Mouse (Mus musculus) T-helper 17 cell (primary cell): ENCODE results near the gene Rbm15.
"Not testable (repeated sequence)": the region's sequence is repeated elsewhere in the genome, so short reads cannot be mapped to it uniquely, and the experiment has no call there.

Source experiments
- in situ Hi-C, 2 experiments: fragments of 300-600 bp; cut with MboI, MseI; formaldehyde crosslinking; loops; 1 replicate in 1 of 2; 2 replicates in 1 of 2; pipeline ENCODE4 v1.15.1; 2025; ENCODE audit warnings: high pct_unique_total_duplicates in 2 of 2

Gene Rbm15

DNA sequence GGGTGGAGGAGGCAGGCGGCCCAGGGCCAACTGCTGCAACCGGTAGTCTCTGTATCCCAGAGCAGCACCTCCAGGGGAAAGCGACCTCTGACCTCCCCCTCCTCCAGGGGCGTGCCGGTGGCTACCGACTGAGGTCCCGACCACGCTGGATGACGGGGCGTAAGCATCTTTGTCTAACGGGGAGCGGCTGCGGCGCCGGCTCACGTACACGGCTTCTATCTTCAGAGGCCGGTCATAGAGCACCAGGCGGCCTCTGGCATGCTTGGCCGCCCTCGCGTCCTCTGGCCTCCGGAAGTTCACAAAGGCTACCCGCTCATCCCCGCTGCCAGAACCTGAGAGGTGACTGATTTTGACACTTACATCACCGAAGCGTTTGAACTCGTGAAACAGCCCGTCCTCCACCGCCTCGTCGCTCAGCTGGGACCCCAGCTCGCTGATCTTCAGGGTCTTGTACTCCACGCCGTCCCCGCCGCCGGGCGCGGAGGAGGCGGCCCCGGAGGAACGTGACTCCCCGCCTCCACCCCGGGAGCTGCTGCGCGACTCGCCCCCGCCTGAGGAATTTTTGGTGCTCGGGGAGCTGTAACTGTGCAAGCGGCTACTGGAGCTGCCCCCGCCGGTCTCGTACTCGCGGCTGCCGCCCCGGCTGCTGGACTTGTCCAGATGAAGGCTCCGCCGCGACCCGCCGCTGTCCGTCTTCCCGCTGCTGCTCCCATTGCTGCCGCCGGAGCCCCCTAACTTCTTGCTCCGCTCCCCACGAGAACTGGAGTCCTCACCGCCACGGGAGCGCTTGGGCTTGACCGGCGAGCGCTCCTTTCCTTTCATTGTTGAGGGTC, 1.1 kb downstream of the Rbm15 start:
- in situ Hi-C loops: loop anchor here in 1 of 2 experiments (10.0 to 25.0 kb wide), 2 partner anchors 848 to 1370 kb away; partner anchors contain the start of genes Atp5f1, Dennd2d, Ovgp1 and Wdr77

DNA sequence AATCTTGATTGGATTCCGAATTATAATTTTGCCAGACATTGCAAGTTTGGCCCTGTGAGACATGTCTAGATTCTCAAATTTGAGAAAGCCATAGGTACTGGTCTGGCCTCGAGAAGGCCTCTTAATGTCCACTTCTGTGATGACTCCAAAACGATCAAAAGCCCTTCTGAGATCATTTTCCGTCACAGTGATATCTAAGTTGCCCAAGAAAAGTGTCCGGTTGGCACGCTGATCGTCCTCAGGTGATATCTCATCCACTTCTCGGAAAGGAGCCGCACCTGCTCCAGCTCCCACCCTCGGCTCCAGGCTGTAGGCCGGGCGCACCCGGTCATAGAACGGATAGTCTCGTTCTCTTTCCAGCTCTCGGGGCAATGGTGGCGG, 1.7 kb downstream of the Rbm15 start:
- in situ Hi-C loops: loop anchor here in 1 of 2 experiments (10.0 to 25.0 kb wide), 2 partner anchors 847 to 1369 kb away; partner anchors contain the start of genes Atp5f1, Dennd2d, Ovgp1 and Wdr77

DNA sequence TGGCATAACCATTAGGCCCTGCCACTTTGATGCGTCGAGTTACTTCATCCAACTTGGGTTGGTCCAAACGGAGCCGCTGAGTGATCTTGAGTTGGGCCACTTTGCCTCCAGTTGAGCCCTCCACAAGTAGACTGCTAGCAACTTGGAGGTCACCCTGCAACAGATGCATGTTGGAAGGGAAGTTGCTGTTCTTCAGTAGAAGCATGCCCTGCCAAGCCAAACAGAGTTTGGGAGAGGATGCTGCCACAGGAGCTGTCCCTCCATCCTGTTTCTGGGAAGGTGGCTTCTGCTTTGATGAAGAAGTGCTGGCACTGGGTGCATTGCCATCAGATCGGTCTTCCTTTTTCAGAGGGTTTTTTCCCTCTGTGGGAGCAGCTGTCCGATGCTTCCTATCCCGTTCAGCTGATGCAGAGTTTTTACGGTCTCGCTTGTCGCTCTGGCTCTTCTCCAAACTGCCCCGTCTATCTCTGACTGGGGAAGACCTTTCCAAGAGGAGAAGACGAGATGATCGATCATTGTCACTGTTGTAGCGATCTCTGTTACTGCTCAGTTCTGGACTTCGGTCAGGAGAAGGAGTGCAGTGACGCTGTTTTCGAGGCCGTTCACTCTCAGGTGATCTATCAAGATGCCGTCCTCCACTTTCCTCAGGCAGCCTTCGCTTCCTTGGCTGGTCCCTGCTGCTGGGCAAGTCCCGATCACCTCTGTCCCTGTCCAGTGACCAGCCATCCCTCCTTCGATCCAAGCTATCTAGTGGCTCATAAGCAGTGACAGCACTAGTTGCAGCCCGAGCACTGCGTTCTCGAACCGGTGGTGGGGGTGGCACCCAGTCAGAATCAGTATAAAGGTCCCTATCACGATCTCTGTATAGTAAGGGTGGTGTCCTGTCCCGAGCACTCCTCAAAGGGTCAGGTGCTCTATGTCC, 2.7 kb downstream of the Rbm15 start:
- in situ Hi-C loops: loop anchor here in 1 of 2 experiments (10.0 to 25.0 kb wide), 2 partner anchors 846 to 1368 kb away; partner anchors contain the start of genes Atp5f1, Dennd2d, Ovgp1 and Wdr77

DNA sequence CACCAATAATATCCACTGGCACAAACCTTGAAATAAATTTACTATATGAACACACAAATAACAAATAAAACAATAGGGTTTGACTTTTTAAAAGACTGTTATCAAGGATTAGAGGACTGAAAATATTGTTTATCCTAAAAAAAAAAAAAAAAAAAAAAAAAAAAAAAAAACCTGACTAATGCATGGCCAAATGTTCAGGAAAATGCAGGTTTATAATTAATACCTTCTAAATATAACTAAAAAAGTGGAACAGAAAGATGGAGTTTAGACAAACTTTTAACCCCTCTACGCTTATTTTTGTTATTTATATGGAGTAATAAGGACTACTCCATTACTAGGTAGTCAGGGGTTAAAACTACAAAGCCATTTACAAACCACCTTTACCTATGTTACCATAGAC, 7.0 kb downstream of the Rbm15 start:
- in situ Hi-C loops: loop anchor here in 1 of 2 experiments (25.0 kb wide), 1 partner anchor 1364 kb away; the partner anchor contains the start of genes Atp5f1, Ovgp1 and Wdr77

DNA sequence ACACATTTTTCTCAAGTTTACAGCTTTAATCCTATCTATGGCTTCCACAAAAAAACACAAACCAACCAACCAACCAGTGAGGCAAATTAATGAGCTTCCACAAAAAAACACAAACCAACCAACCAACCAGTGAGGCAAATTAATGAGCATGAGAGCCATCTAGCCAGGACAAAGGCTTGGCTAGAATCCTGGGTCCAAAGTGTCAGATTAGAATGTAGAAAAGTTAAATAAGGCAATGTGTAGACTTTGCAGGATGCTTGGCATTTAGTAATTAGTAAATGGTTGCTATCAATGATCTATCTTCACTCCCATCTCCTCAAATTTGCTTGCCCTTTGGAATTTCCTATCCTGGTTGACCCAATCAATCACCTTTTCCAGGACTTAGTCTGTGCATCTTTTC, 11.7 kb downstream of the Rbm15 start:
- in situ Hi-C loops: no loop called here

DNA sequence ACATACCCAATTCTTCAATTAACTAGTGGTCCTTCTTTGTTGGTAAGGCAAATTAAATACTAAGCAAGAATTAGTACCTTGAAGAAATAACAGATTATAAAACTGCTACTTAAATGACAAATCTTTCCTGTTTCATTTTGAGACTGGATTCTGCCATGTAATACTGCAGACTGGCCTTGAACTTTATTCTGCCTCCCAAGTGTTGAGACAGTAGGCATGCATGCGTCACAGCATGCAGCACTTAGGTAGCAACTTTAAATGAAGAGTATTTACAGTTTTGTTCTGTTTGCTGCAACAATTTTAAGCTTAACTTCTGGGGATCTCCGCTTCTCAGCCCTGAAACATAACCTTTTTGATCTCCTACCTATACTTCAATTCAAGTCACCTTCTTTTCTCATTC, 12.3 kb downstream of the Rbm15 start:
- in situ Hi-C loops: no loop called here

DNA sequence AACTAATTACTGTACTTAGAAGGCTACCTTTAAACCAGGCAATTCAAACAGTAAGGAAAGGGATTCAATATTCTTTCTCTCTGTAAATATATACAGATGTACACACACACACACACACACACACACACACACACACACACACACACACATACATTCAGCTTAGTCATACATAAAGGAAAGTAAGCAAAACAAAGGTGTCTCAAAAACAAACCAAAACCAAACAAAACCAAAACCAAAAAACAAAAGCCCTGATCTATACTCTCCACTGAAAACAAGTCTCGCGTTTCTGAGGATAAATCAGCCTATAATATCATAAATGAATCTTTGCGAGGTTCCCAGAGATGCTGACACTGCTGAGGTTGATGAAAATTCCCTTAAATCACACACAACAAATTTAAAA, 16.1 kb downstream of the Rbm15 start:
- in situ Hi-C loops: loop anchor here in 1 of 2 experiments (10.0 kb wide), 1 partner anchor 853 kb away; no protein-coding TSS in a partner anchor

DNA sequence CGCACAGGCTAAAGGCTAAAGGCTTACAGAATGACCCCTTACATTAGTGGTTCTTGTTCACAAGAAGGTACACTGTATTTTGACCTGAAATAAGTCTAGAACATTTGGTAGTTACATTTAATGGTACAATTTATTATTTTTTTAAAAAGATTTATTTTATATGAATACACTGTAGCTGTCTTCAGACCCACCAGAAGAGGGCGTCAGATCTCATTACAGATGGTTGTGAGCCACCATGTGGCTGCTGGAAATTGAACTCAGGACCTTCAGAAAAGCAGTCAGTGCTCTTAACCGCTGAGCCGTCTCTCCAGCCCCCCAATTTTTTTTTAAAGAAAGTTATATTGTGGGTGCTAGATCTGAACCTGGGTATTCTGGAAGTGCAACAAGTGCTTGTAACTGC, 36.6 kb downstream of the Rbm15 start:
- in situ Hi-C loops: not testable (repeated sequence)

DNA sequence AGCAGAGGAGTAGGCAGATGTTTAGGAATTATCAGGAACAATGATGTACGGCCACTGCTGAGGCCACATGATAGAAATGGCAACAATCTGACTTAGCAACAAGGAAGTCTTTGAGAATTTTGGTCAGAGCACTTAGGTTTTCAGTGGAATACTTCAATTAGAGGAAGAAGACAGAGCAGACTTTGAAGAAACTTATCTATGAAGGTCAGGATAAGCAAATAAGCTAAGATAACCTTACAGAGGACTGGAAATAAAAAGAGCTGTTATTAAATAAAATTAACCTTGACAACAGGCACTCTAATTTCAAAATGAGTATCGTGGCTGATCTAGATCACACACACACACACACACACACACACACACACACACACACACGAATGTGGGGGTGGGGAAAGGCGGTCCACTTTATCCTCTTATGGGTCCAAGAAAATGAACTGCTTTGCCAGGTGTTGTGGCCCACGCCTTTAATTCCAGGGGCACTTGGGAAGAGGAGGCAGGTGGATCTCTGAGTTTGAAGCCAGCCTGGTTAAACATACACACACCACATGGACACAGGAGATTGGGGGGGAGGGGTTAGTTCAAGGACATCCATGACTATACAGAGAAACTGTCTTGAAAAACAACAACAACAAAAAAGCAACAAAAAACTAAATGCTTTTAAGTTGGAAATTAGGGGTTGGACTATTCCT, 37.7 kb downstream of the Rbm15 start:
- in situ Hi-C loops: no loop called here

DNA sequence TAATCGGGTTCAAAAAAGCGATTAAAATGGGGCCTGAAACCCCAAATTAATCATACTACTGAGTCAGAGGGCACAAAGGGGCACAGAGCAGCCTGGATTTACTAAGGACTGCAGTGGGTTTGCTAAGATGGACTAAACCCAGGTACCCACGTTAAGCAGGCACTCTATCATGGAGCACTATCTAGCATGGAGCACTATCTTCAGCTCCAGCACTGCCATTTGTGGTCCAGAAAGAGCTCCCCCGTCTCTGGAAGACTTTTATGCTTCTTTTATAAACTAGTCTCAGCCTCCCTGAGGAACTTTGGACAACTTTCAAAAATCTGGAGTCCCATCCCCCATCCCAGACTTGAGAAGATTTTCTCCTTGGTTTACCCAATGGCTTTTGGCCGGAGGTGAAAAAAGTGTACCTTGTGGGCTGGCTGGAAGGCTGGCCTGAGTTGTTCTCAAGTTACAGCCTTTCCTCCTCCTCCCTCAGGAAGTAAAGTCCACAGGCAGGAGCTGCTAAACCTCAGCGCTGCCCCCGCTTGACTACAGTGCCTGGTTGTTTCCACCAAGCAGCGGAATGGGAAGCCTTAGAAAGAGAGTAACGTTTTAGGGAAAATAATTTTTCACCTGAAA, 42.6 kb downstream of the Rbm15 start, which contains the start of gene Slc16a4:
Gene Slc16a4 (plus strand): TSS at position 467 of the 618 bp plus-strand sequence.
- in situ Hi-C loops: no loop called here

DNA sequence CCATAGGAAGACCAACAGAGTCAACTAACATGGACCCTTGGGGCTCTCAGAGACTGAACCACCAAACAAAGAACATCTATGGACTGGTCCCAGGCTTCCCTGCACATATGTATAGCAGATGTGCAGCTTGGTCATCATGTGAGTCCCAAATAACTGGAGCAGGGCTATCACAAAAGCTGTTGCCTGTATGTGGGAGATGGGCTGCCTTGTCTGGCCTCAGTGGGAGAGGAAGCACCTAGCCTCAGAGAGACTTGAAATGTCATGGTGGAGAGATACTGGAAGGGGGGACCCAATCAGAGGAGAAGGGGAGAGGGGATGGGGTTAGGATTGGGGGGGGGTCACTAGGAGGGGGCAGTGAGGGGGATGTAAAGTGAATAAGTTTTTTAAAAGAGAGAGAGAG, 46.1 kb downstream of the Rbm15 start:
- in situ Hi-C loops: no loop called here

DNA sequence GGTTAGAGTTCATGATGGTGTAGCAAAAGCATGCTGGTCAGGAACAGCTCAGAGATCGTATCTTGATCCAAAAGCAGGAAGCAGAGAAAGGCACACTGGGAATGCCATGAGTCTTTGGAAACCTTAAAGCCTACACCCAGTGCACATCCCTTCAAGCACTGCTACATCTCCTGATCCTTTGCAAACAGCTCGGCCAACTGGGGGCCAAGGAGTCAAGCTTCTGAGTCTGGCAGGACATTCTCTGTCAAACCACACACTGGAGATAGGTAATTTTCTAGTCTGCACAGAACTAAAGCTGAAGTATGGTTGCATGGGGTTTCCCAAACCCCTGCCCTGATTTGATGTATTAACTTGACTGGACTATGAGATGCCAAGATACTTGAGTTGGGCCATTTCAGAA, 47.4 kb downstream of the Rbm15 start:
- in situ Hi-C loops: no loop called here

DNA sequence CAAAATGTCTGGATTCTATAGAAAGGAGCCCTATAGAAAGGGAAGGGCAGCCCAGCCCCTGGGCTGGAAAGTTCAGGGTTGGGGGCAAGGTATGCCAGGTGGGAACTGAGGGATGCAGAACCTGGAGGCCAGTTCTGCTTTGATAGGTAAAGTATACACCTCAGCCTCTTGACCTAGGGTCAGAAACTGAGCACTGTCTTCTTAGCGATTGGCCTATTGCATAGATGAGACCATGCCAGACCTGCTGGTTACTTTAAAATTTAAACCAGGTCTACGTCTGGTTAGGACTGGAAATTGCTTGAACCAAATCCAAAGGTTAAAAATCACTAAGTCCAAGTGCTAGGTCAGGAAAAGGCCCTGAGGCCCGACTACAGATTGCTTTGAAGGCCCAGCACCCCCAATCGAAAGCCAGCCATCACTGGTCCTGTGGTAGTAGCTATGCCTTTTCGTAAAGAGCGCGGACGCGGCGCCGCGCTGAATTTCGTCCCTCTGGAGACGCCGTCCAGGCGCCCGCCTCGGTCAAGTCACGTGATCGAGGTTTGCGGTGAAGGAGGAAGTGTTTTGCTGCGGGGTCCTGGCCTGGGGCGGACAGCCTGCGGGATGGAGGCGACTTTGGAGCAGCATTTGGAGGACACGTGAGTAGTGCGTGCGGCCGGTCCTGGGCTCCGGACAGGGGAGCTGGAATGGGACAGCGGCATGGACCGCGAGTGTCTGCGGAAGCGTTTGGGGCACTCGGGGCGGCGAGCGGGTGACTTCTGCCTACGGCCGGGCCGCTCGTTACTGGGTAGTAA, 54.8 kb downstream of the Rbm15 start, which contains the start of gene Lamtor5:
Gene Lamtor5 (plus strand): TSS at position 380 of the 791 bp plus-strand sequence.
- in situ Hi-C loops: no loop called here

DNA sequence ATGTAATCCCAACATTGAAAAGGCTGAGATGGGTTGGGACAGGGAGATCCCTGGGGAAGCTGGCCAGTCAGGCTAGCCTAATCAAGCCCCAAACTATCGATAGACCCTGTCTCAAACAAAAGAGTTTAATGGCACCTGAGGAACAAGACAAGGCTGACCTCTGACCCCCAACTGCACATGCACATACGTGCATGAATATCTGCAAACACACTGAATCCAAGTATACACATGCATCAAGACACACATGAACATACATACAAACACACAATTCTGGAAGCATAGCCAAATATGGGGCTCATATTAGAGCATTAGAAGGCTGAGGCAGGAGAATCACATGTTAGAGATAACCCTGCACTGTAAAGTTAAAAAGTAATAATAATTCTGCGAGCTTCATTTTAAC, 56.8 kb downstream of the Rbm15 start:
- in situ Hi-C loops: no loop called here

DNA sequence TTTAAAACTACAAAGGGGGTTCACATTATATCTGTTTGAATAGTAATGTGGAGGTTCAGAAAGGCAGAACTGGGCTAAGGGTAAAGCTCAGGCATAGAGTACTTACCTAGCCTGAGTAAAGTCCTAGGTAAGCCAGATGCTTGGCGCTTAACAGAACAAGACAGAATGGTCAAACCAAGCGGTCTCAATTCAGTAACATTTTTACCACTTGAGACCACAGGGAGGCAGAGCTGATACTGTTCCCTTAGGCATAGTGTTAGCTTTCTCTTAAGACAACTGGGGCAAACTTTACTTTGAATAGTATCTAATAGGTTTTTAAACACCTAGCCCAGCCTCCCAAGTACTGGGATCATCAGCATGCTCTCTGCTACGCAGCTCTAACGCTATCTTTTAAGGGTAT, 57.5 kb downstream of the Rbm15 start:
- in situ Hi-C loops: no loop called here
